Mouse (Mus musculus) neural tube, embryonic 11.5 days (tissue): Measurements from ENCODE around the gene Tlr9. TPM values are rescaled to one million over a fixed set of nuclear protein-coding genes. Genes with fewer than 3 reads are reported as not detected.

ENCODE experiments used
- ATAC-seq: fragments of 200-750 bp; cut with Nextera tagmentation; 2 replicates; pipeline ENCODE4 v1.8.0; 2017; ENCODE audit warnings: moderate number of reproducible peaks, mild to moderate bottlenecking, moderate TSS enrichment, moderate library complexity; ENCODE audit not compliant: insufficient read depth, low FRiP score, low TSS enrichment
- DNase-seq: peaks from one replicate; pipeline ENCODE4 v3.0.0-alpha.2; 2015; ENCODE audit warnings: low spot score
- H3K27ac ChIP-seq: fragments of 300-500 bp; sonication (generic); 2 replicates; pipeline ENCODE4 v1.5.1; 2014; ENCODE audit warnings: low read depth, mild to moderate bottlenecking, low read length
- H3K27me3 ChIP-seq: fragments of 300-500 bp; sonication (generic); 2 replicates; pipeline ENCODE4 v1.6.1; 2014; ENCODE audit warnings: mild to moderate bottlenecking, low read length, mixed read lengths; ENCODE audit not compliant: control insufficient read depth, insufficient read depth
- H3K36me3 ChIP-seq: fragments of 300-500 bp; sonication (generic); 2 replicates; pipeline ENCODE4 v1.6.1; 2014; ENCODE audit warnings: mild to moderate bottlenecking, low read length, moderate library complexity, mixed read lengths; ENCODE audit not compliant: control insufficient read depth, insufficient read depth
- H3K4me1 ChIP-seq: fragments of 300-500 bp; sonication (generic); 2 replicates; pipeline ENCODE4 v1.6.1; 2014; ENCODE audit warnings: low read length, mixed read lengths; ENCODE audit not compliant: control insufficient read depth, insufficient read depth
- H3K4me2 ChIP-seq: fragments of 300-500 bp; sonication (generic); 2 replicates; pipeline ENCODE4 v1.6.1; 2014; ENCODE audit warnings: low read depth, mild to moderate bottlenecking, moderate library complexity
- H3K4me3 ChIP-seq: fragments of 300-500 bp; sonication (generic); 2 replicates; pipeline ENCODE4 v1.5.1; 2014; ENCODE audit warnings: low read depth, low read length
- H3K9ac ChIP-seq: fragments of 300-500 bp; sonication (generic); 2 replicates; pipeline ENCODE4 v1.6.1; 2014; ENCODE audit warnings: mild to moderate bottlenecking, low read length
- H3K9me3 ChIP-seq: fragments of 300-500 bp; sonication (generic); 2 replicates; pipeline ENCODE4 v1.6.1; 2016; ENCODE audit warnings: low read length; ENCODE audit not compliant: control insufficient read depth
- WGBS: fragments of 180-500 bp; shearing (Covaris S2); extraction: QIAGEN DNeasy Blood & Tissue Kit; methylation state at CpG from one replicate; pipeline ENCODE4 v1.1.7; 2014; 5-methylcytosine and 5-hydroxymethylcytosine counted together
- polyA plus RNA-seq: library from polyadenylated mRNA; unstranded; fragments of >200 nt; fragmentation: Nextera tagmentation; extraction: Ambion mirVana; gene quantifications from 2 replicates; pipeline ENCODE4 v1.2.1, GENCODE M21; 2014

Tlr9 gene
- polyA plus RNA-seq: 0.07 TPM in 1 of 2 replicates, not detected in the other

GRCm38 (mm10) chr9:106222261-106222851, at the start of gene Tlr9:
Tlr9 (plus strand) TSS chr9:106222598.
- Histone ChIP-seq H3K27me3 (no peaks in the 10 kb centered on the region), H3K4me3 (no peak within 1 kb of the TSS), H3K4me1 (peaks cover 4% of the 10 kb centered on the region; the same call in 1 of the 2 replicates), H3K9me3 (no peaks in the 10 kb centered on the region), H3K36me3 (no peaks in the 10 kb centered on the region), H3K4me2 (no peak within 1 kb of the TSS), H3K27ac (no peak within 1 kb of the TSS), H3K9ac (no peak within 1 kb of the TSS)
- ATAC-seq (no peak), DNase-seq (no peak)
- WGBS: 75% methylated on average over 4 of the region's 4 CpGs

GRCm38 (mm10) chr9:106173363-106173762, 49.0 kb upstream of the Tlr9 start:
- 78% methylated on average over 2 of the region's 2 CpGs for WGBS
- H3K27ac ChIP-seq: no peak overlapping the region
- peaks cover 8% of the 10 kb centered on the region for H3K4me1 ChIP-seq
- no peak for ATAC-seq
- H3K27me3 ChIP-seq: no peaks in the 10 kb centered on the region
- H3K9ac ChIP-seq: no peak overlapping the region
- peak overlapping the region; percentile 78 for H3K4me2 ChIP-seq
- peaks cover 3% of the 10 kb centered on the region; the same call in 1 of the 2 replicates for H3K36me3 ChIP-seq
- DNase-seq: no peak
- H3K9me3 ChIP-seq: no peaks in the 10 kb centered on the region
- peak overlapping the region; percentile 97; the same call in 1 of the 2 replicates for H3K4me3 ChIP-seq

DNA sequence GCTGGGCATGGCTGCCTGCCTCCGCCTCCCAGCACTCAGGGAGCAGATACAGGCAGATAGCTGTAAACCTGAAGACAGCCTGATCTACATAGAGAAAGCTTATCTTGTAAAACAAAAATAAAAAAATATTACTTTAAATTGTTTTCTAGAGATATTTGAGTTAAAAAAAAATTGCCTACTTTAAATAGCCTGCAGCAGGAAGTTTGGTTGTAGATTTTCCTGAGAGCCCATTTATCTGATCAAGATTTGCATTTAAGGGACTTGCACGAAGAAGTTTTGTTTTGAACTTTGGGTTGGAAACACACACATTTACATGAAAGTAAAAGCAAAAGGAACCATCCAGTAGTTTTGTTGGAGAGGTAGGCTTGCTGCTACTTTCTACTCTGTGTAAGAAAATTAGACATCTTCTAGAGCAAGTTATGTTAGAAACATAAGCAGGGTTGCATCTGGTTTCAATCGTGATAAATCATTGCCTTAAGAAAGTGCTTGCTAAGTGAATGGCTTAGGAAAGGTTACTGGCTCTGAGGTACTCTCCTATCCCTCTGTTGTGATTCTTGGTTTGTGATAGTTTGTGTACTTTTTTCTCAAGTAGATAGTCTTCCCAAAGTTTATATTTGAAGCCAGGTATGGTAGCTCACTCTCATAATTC, 46.7 kb upstream of the Tlr9 start:
- Histone ChIP-seq H3K4me1 (peaks cover 8% of the 10 kb centered on the region), H3K4me2 (no peak overlapping the region), H3K4me3 (no peak overlapping the region), H3K27me3 (no peaks in the 10 kb centered on the region), H3K9me3 (no peaks in the 10 kb centered on the region), H3K27ac (no peak overlapping the region), H3K36me3 (peaks cover 7% of the 10 kb centered on the region), H3K9ac (no peak overlapping the region)
- ATAC-seq: no peak
- DNase-seq: no peak
- WGBS: 87% methylated on average over 3 of the region's 3 CpGs

DNA sequence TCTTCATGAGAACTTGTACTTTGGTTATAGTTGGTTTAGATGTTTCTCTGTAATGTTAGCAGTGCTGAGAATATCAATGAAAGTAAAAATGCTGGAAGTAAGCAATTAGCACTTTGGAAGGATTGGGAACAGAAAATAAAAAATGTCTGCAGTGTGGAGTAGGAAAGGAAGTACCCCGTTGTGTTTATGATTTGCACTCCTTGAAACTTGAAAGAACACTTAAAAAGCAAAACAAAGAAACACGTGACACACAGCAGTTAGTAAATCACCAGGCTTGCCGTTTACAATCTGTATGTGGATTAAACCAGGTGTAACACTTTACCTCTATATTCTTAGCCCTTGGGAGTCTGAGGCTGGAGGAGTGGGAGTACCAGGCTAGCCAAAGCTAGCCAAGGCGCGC, 45.6 kb upstream of the Tlr9 start:
- H3K9me3 ChIP-seq: no peaks in the 10 kb centered on the region
- no peak for DNase-seq
- H3K4me1 ChIP-seq: peaks cover 8% of the 10 kb centered on the region
- H3K27me3 ChIP-seq: no peaks in the 10 kb centered on the region
- no peak overlapping the region for H3K9ac ChIP-seq
- 81% methylated on average over 5 of the region's 5 CpGs for whole genome bisulfite sequencing
- no peak overlapping the region for H3K27ac ChIP-seq
- peaks cover 12% of the 10 kb centered on the region for H3K36me3 ChIP-seq
- H3K4me2 ChIP-seq: no peak overlapping the region
- no peak for ATAC-seq
- H3K4me3 ChIP-seq: no peak overlapping the region

GRCm38 (mm10) chr9:106177799-106178198, 44.6 kb upstream of the Tlr9 start:
- no peaks in the 10 kb centered on the region for H3K9me3 ChIP-seq
- H3K36me3 ChIP-seq: peaks cover 14% of the 10 kb centered on the region
- no peak overlapping the region for H3K27ac ChIP-seq
- 92% methylated on average over 6 of the region's 6 CpGs for WGBS
- H3K4me1 ChIP-seq: peaks cover 4% of the 10 kb centered on the region; the same call in 1 of the 2 replicates
- H3K4me3 ChIP-seq: no peak overlapping the region
- ATAC-seq: no peak
- no peak overlapping the region for H3K9ac ChIP-seq
- DNase-seq: no peak
- H3K4me2 ChIP-seq: no peak overlapping the region
- H3K27me3 ChIP-seq: no peaks in the 10 kb centered on the region

DNA sequence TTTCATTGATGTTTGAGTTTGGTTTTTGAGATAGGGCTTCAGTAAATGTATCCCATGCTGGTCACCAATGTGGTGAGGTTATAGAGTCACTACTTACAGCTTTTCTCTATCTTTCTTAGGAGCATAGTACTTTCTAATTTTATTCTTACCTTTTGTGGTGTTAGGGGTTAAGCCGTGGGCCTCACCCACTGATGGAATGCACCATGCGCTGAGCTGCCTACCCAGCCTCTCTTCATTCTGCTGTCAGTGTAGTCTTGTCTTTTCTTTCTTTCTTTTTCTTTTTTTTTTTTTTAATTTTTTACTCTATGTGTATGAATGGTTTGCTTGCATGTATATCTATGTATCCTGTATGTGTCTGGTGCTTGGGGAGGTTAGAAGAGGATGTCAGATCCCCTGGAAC, 42.9 kb upstream of the Tlr9 start:
- DNase-seq (no peak), ATAC-seq (no peak)
- no peaks in the 10 kb centered on the region for H3K4me1 ChIP-seq
- no peaks in the 10 kb centered on the region for H3K27me3 ChIP-seq
- H3K4me2 ChIP-seq: no peak overlapping the region
- H3K36me3 ChIP-seq: peaks cover 20% of the 10 kb centered on the region
- 89% methylated on average over 2 of the region's 2 CpGs for WGBS
- no peak overlapping the region for H3K9ac ChIP-seq
- H3K4me3 ChIP-seq: no peak overlapping the region
- H3K27ac ChIP-seq: no peak overlapping the region
- no peaks in the 10 kb centered on the region for H3K9me3 ChIP-seq

DNA sequence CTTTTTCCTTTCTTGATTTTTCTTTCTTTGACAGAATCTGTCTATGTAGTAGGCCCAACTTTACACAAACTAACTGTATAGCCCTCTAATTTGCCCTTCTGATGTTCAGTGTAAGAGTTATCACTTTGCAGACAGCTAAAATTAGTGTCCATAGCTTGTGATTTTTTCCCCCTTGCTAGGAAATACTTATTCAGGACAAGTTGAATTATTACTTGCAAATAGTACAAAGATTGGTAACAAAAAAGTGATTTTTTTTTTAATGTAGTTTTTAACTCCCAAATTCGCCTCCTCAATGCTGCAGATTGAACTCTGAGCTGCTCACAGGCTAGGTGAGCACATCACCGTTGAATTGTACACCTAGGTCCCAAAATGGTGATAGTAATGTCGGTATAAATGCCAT, 42.4 kb upstream of the Tlr9 start:
- no peak overlapping the region for H3K4me2 ChIP-seq
- no peaks in the 10 kb centered on the region for H3K9me3 ChIP-seq
- H3K36me3 ChIP-seq: peaks cover 23% of the 10 kb centered on the region
- H3K27me3 ChIP-seq: no peaks in the 10 kb centered on the region
- no peak overlapping the region for H3K27ac ChIP-seq
- H3K4me1 ChIP-seq: no peaks in the 10 kb centered on the region
- DNase-seq (no peak), ATAC-seq (no peak)
- no peak overlapping the region for H3K9ac ChIP-seq
- no peak overlapping the region for H3K4me3 ChIP-seq
- 99% methylated on average over 3 of the region's 3 CpGs for WGBS

GRCm38 (mm10) chr9:106182146-106182545, 40.3 kb upstream of the Tlr9 start:
- H3K36me3 ChIP-seq: peaks cover 31% of the 10 kb centered on the region
- no peak overlapping the region for H3K27ac ChIP-seq
- no peak overlapping the region for H3K4me3 ChIP-seq
- H3K9me3 ChIP-seq: no peaks in the 10 kb centered on the region
- H3K4me1 ChIP-seq: no peaks in the 10 kb centered on the region
- no peaks in the 10 kb centered on the region for H3K27me3 ChIP-seq
- H3K4me2 ChIP-seq: no peak overlapping the region
- ATAC-seq (no peak), DNase-seq (no peak)
- H3K9ac ChIP-seq: no peak overlapping the region
- WGBS: 95% methylated on average over 4 of the region's 4 CpGs

- WGBS: 90% methylated on average over 5 of the region's 5 CpGs
- ATAC-seq: no peak
- Histone ChIP-seq H3K9me3 (no peaks in the 10 kb centered on the region), H3K9ac (no peak overlapping the region), H3K4me3 (no peak overlapping the region), H3K36me3 (peaks cover 34% of the 10 kb centered on the region), H3K4me2 (no peak overlapping the region), H3K27me3 (no peaks in the 10 kb centered on the region), H3K27ac (no peak overlapping the region), H3K4me1 (no peaks in the 10 kb centered on the region)
- DNase-seq: no peak
Measured at GRCm38 (mm10) chr9:106183996-106184395, 38.4 kb upstream of the Tlr9 start.
